Mouse (Mus musculus): Measurements from ENCODE around the gene Cep97. TPM values are rescaled to one million over a fixed set of nuclear protein-coding genes. Genes with fewer than 3 reads are reported as not detected.

The Cep97 gene
- total and polyA plus RNA-seq, 3 experiments = 10.7 to 11.1 TPM; not detected in 1

- Histone ChIP-seq H3K79me2 (ENCODE audit: control insufficient read depth, insufficient read depth, low read length, poor library complexity) (peaks cover 2% of the 10 kb centered on the region; the same call in 1 of the 2 replicates), H3K9ac (ENCODE audit: control insufficient read depth, low read depth, low read length, poor library complexity, severe bottlenecking) (peak within 1 kb of the TSS; percentile 85), H3K27me3 (ENCODE audit: control insufficient read depth in 1 of 2, insufficient read depth in 2 of 2, low read length in 2 of 2) (no peaks in the 10 kb centered on the region), H3K4me1 (ENCODE audit: control insufficient read depth in 1 of 2, insufficient read depth in 2 of 2, low read length in 2 of 2) (peaks cover 17 to 40% of the 10 kb centered on the region in 2 experiments), H3K36me3 (ENCODE audit: control insufficient read depth in 1 of 2, insufficient read depth in 2 of 2, low read length in 2 of 2) (peaks cover 0 to 36% of the 10 kb centered on the region in 2 experiments; a peak in 2 of 4 replicates), H3K4me3 (ENCODE audit: control insufficient read depth in 1 of 2, insufficient read depth in 1 of 2, low read depth in 2 of 2, low read length in 2 of 2) (peak within 1 kb of the TSS; percentile 85), H3K9me3 (replicated peaks; ENCODE audit: insufficient read depth, low read length) (no peaks in the 10 kb centered on the region), H3K27ac (ENCODE audit: control insufficient read depth, low read depth, low read length) (peak within 1 kb of the TSS; percentile 94)
- DNase-seq (ENCODE audit: low read depth, low spot score) = peak; percentile 92
- TF ChIP-seq ZC3H11A (IDR thresholded peaks at IDR 0.05; ENCODE audit: low read depth, low read length) (no peak), MXI1 (IDR thresholded peaks at IDR 0.05; ENCODE audit: low read depth, low read length) (no peak; the same call in none of the 2 replicates), POLR2AphosphoS5 (IDR thresholded peaks at IDR 0.05; ENCODE audit: borderline replicate concordance, low read depth, low read length) (no peak), SMC3 (IDR thresholded peaks at IDR 0.05; ENCODE audit: low read depth, low read length) (no peak), ELF1 (IDR thresholded peaks at IDR 0.05; ENCODE audit: low read depth, low read length) (no peak), USF2 (IDR thresholded peaks at IDR 0.05; ENCODE audit: borderline replicate concordance in 1 of 2, insufficient read depth in 1 of 2, low read depth in 1 of 2, low read length in 2 of 2) (no peak), ZKSCAN1 (IDR thresholded peaks at IDR 0.05; ENCODE audit: low read depth, low read length) (no peak), TCF12 (IDR thresholded peaks at IDR 0.05; ENCODE audit: low read depth, low read length) (no peak), SIN3A (IDR thresholded peaks at IDR 0.05; ENCODE audit: low read length) (no peak; the same call in none of the 2 replicates), TAL1 (IDR thresholded peaks at IDR 0.05; ENCODE audit: low read length) (no peak), MEF2A (IDR thresholded peaks at IDR 0.05; ENCODE audit: extremely low read depth, insufficient replicate concordance, low read depth, low read length, poor library complexity, severe bottlenecking) (no peak), MAX (IDR thresholded peaks at IDR 0.05; ENCODE audit: low read length) (no peak; the same call in 1 of the 2 replicates), ZNF384 (IDR thresholded peaks at IDR 0.05; ENCODE audit: low read depth, low read length) (no peak; the same call in 1 of the 2 replicates), CTCF (IDR thresholded peaks at IDR 0.05 in 2 of 3, conservative IDR thresholded peaks at IDR 0.05 in 1 of 3; ENCODE audit: control insufficient read depth in 1 of 3, insufficient read depth in 1 of 3, low read depth in 2 of 3, low read length in 3 of 3, poor library complexity in 1 of 3, severe bottlenecking in 1 of 3) (no peak), NELFE (IDR thresholded peaks at IDR 0.05; ENCODE audit: low read depth, low read length) (peak; percentile 21; the same call in 1 of the 2 replicates), MYB (IDR thresholded peaks at IDR 0.05; ENCODE audit: low read depth, low read length) (no peak), TBP (IDR thresholded peaks at IDR 0.05; ENCODE audit: low read depth, low read length) (no peak), ETS1 (IDR thresholded peaks at IDR 0.05; ENCODE audit: low read depth, low read length) (0 out of 2 replicates have a peak, but pooled peaks have one; percentile 2), EP300 (IDR thresholded peaks at IDR 0.05; ENCODE audit: low read depth in 1 of 2, low read length in 2 of 2) (no peak), BHLHE40 (IDR thresholded peaks at IDR 0.05; ENCODE audit: borderline replicate concordance, low read depth, low read length) (no peak), KAT2A (conservative IDR thresholded peaks at IDR 0.05; ENCODE audit: low read depth, low read length) (no peak), JUND (IDR thresholded peaks at IDR 0.05; ENCODE audit: low read depth, low read length) (no peak), POLR2AphosphoS2 (IDR thresholded peaks at IDR 0.05; ENCODE audit: low read length) (no peak), POLR2A (IDR thresholded peaks at IDR 0.05; ENCODE audit: control insufficient read depth in 1 of 2, insufficient read depth in 1 of 2, low read depth in 1 of 2, low read length in 2 of 2, poor library complexity in 1 of 2) (peak in 1 of 2 experiments; percentile 55; a peak in 1 of 4 replicates), MYC (IDR thresholded peaks at IDR 0.05; ENCODE audit: low read depth, low read length) (no peak), ZMIZ1 (IDR thresholded peaks at IDR 0.05; ENCODE audit: low read depth, low read length) (0 out of 2 replicates have a peak, but pooled peaks have one; percentile 44), RAD21 (IDR thresholded peaks at IDR 0.05; ENCODE audit: low read depth, low read length) (no peak), NRF1 (IDR thresholded peaks at IDR 0.05; ENCODE audit: insufficient read depth, low read depth, low read length, poor library complexity, severe bottlenecking) (0 out of 2 replicates have a peak, but pooled peaks have one; percentile 16), CHD2 (IDR thresholded peaks at IDR 0.05; ENCODE audit: low read length) (no peak), E2F4 (IDR thresholded peaks at IDR 0.05; ENCODE audit: borderline replicate concordance, low read depth, low read length) (no peak), CHD1 (IDR thresholded peaks at IDR 0.05; ENCODE audit: low read depth, low read length) (no peak), GATA1 (IDR thresholded peaks at IDR 0.05; ENCODE audit: low read depth, low read length) (no peak), GABPA (IDR thresholded peaks at IDR 0.05; ENCODE audit: low read depth, low read length) (no peak), RCOR1 (IDR thresholded peaks at IDR 0.05; ENCODE audit: low read depth, low read length) (no peak), MAZ (IDR thresholded peaks at IDR 0.05; ENCODE audit: low read depth, low read length) (peak; percentile 28; the same call in 1 of the 2 replicates), HCFC1 (IDR thresholded peaks at IDR 0.05; ENCODE audit: low read depth, low read length) (peak; percentile 36; the same call in 1 of the 2 replicates)
Measured at GRCm38 (mm10) chr16:55894893-55895650, 39.6 kb downstream of the Cep97 start, which contains the start of gene Nxpe3. Gene Nxpe3, minus strand, starts transcription at chr16:55895285.

Data from MEL (cell line).